9 mouse cellular contexts compared by ENCODE assay signal in the genomic region with DNA sequence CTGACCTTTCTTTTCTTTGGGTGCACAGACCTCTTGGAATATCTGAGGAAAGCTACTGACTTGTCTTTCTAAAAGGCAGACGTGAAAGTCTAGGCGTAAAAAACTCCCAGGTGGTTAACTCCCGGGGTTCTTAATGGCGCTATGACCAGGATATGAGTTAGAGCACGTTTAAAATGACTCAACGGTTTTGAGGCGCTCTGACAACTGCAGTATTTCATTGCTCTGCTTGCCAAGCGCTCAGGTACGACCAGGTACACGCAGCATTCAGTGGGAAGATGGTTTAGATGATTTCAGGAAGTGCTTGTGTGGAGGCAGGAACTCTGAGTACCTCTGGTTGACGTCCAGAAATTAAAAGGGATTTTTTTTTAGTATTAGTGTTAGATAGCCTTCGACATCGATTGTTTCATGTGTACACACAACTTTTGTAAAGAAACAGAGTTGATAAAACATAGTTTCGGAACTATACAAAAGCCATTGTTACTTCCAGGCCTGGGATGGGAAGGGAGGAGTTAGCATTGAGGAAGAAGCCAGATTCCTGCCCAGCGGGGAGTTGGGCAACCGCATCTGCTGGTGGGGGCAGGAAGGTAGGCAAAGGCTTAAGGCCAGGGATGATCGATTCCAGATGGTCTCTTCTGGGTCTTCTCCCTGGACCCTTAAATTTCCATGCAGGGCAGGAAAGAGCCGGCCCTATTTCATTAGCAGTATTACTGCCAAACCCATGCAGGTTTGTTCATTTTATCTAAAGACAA. TPM values are rescaled to one million over a fixed set of nuclear protein-coding genes. Genes with fewer than 3 reads are reported as not detected.
DNase-seq lines count a peak whose midpoint lies in the region; ATAC-seq and TF ChIP-seq lines count a peak whose summit lies in the region.
"Had no signal": no experiment of that assay in that cellular context is flagged by ENCODE, and none has a peak within 500 bp of the region (broad histone marks: within the 10 kb centered on the region; RNA-seq: fewer than 3 reads in every experiment).

No protein-coding gene starts in this region.

- ATAC-seq in neural tube, embryonic 15.5 days (ENCODE audit: low FRiP score) = no peak

- peak overlapping the region; percentile 81 for H3K27ac ChIP-seq in cerebellum, adult 2 months (ENCODE audit: insufficient read depth, low read length)
- H3K27ac ChIP-seq in neural tube, embryonic 15.5 days (replicated peaks) = 0 out of 2 replicates have a peak overlapping the region, but pooled peaks have one; percentile 3
- H3K27ac ChIP-seq: forebrain, embryonic 12.5 days had no signal

- H3K4me3 ChIP-seq in cerebellum, adult 2 months (replicated peaks; ENCODE audit: insufficient read depth, low read depth, low read length) = no peak overlapping the region
- H3K4me3 ChIP-seq in neural tube, embryonic 15.5 days (replicated peaks) = no peak overlapping the region
- H3K4me3 ChIP-seq: forebrain, embryonic 12.5 days had no signal

- peak; percentile 20 for DNase-seq in kidney, postnatal 10 days
- no peak for DNase-seq in kidney, postnatal 36 days
- DNase-seq in cerebellum, adult 2 months = peak; percentile 82 to 84
- peak; percentile 64 for DNase-seq in fat pad, adult 2 months (ENCODE audit: extremely low read depth, low read depth, low spot score)
- no peak for DNase-seq in layer of hippocampus, postnatal 36 days
- DNase-seq in right cerebral cortex, postnatal 4 days = no peak
- no peak for DNase-seq in adrenal gland, postnatal 4 days (ENCODE audit: low spot score in 2 of 2)

- peaks cover 56% of the 10 kb centered on the region for H3K4me1 ChIP-seq in cerebellum, adult 2 months (ENCODE audit: control insufficient read depth, insufficient read depth, low read length)
- peaks cover 31% of the 10 kb centered on the region for H3K4me1 ChIP-seq in neural tube, embryonic 15.5 days

- H3K9ac ChIP-seq in neural tube, embryonic 15.5 days (replicated peaks) = no peak overlapping the region
- H3K9ac ChIP-seq: forebrain, embryonic 12.5 days had no signal

- no peak for TF ChIP-seq CTCF in cerebellum, adult 2 months (IDR thresholded peaks at IDR 0.05; ENCODE audit: borderline replicate concordance, insufficient read depth, low read depth, low read length)

- H3K27me3 ChIP-seq in cerebellum, adult 2 months (ENCODE audit: control insufficient read depth, insufficient read depth, low read length) = no peaks in the 10 kb centered on the region
- H3K27me3 ChIP-seq in neural tube, embryonic 15.5 days (replicated peaks) = 0 out of 2 replicates have a peak, but pooled peaks cover 3% of the 10 kb centered on the region

- no peak overlapping the region for H3K4me2 ChIP-seq in neural tube, embryonic 15.5 days
- H3K4me2 ChIP-seq: forebrain, embryonic 12.5 days had no signal

- H3K9me3 ChIP-seq in neural tube, embryonic 15.5 days (replicated peaks) = no peaks in the 10 kb centered on the region
- H3K9me3 ChIP-seq: forebrain, embryonic 12.5 days had no signal

- no peaks in the 10 kb centered on the region for H3K36me3 ChIP-seq in neural tube, embryonic 15.5 days
- H3K36me3 ChIP-seq: forebrain, embryonic 12.5 days had no signal

- 18% methylated on average over 18 of the region's 18 CpGs for WGBS in cerebellum, adult 2 months
- WGBS in neural tube, embryonic 15.5 days = 15% methylated on average over 18 of the region's 18 CpGs

- no peak for TF ChIP-seq POLR2A in cerebellum, adult 2 months (IDR thresholded peaks at IDR 0.05; ENCODE audit: borderline replicate concordance, insufficient read depth, low read length)

RNA-seq across cellular contexts. Expression of gene Tmem51, which starts 12.7 kb away (rescaled TPM):
- 26.2 and 26.3 TPM in 2 replicates for polyA plus RNA-seq in cerebellum, adult 2 months (2012; rRNA removed)
- 5.9 and 11.0 TPM in 2 replicates for polyA plus RNA-seq in neural tube, embryonic 15.5 days (2015; fragmentation: Nextera tagmentation; extraction: Ambion mirVana)
- total RNA-seq in layer of hippocampus, postnatal 36 days (2021) = 1 to 10 TPM; 4.2 TPM
- total RNA-seq in adrenal gland, postnatal 4 days (2021) = 10 to 100 TPM in 1 of 2 experiments, 1 to 10 TPM in 1; 7.8 to 11.3 TPM

RNA-seq across cellular contexts. Expression of gene Fhad1, which starts 56.5 kb away (rescaled TPM):
- 2.1 and 3.4 TPM in 2 replicates for polyA plus RNA-seq in cerebellum, adult 2 months (2012; rRNA removed)
- 4.5 and 4.8 TPM in 2 replicates for polyA plus RNA-seq in neural tube, embryonic 15.5 days (2015; fragmentation: Nextera tagmentation; extraction: Ambion mirVana)
- total RNA-seq in layer of hippocampus, postnatal 36 days (2021) = 1 to 10 TPM; 8.6 to 9.7 TPM
- 1 to 10 TPM; 1.4 to 2.0 TPM for total RNA-seq in adrenal gland, postnatal 4 days (2021)

Comparison
In these comparisons a context has a peak if more than half of its experiments do, and no peak if none do; other contexts are left out.
1. DNase-seq: peak in kidney, postnatal 10 days (single experiment), cerebellum, adult 2 months (2 of 2) and fat pad, adult 2 months (single experiment); none in kidney, postnatal 36 days (0 of 2), layer of hippocampus, postnatal 36 days (0 of 2), right cerebral cortex, postnatal 4 days (single experiment) and adrenal gland, postnatal 4 days (0 of 2).